Mouse (Mus musculus) fat pad, adult 2 months (tissue): ENCODE results near the gene L3mbtl3.

Source experiments
- DNase-seq: peaks from one replicate; pipeline ENCODE4 v3.0.0-alpha.2; 2011; ENCODE audit warnings: low read depth, low spot score; ENCODE audit errors: extremely low read depth

L3mbtl3 gene

DNA sequence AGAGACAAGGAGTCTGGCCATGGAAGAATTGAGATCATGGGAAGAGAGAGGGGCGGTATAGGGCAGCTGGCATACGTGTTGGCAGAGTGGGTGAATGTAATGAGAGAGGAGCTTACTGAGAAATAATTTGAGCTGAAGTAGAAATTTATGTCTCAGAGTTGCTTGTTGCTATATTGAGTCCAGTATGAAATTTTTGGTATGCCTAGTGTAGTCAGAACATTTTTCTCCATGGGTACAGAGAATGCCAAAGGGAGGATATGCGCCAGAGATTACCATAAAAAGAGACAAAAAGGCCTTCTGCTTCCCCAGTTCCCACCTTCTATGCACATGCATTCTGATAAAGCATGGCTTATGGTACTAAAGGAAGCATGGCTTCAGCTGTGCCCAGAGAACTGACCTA lies 132.6 kb downstream of the L3mbtl3 start:
- no peak for DNase-seq

DNA sequence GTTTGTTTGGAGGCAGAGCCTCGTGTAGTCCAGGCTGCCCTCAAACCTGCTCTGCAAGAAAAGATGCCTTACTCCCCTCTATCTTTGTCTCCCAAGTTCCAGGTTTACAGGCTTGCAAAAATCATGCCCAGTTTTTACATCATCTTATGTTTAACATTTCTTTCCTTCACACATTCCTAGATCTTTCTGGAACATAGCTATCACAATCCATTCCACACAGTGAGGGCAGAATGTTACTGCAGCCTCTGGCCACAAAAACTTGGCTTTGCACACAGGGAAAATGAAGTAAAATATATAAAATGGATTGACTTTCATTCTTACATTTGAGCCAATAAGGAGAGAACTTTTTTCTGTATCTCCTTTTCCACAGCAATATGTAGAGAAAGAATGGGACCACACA lies 136.7 kb downstream of the L3mbtl3 start:
- no peak for DNase-seq

DNA sequence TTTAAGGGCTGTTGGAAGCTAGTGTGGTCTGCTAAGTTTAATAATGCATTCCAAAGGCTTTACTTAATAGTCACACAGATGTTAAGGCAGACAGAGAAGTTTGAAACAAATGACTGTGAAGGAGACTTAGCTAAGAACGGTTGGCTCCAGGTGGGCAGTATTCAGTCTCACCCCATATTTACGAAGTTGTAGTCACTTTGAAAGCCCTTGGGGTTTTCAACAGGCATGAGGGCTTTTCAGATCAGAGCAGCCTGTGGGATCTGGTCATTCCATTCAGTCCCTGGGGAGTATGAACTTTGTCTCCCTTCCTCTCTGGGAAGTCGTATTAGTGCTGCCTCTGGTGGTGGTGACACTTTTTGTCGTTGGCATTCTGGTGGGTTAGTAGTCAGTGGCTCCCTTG lies 137.2 kb downstream of the L3mbtl3 start:
- no peak for DNase-seq

DNA sequence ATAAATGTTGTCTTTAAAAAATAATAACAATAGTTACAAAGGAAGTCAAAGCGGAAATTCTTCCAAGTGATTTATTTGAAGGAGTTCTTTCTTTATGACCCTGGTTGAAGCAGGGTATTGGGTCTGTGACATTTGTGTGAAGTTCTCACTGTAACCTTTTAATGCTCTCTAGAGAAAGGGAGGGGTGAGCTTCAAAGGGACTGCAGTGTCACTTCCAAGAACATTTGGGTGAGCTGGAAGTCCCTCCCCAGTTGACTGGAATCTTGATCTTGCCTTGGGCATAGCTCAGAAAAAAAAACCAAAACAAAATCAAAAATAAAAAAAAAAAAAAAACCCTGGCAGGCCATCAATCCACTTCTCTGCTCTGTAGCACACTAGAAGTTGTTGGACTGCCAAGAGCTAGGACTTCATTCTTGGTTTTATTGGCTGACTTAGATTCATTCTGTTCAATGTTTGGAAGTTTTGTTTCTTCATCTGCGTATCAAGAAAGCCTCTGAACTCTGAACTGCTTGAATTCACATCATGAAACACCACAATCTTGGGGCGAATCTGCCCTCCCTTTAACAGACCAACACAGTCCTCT lies 143.6 kb downstream of the L3mbtl3 start:
- no peak for DNase-seq

DNA sequence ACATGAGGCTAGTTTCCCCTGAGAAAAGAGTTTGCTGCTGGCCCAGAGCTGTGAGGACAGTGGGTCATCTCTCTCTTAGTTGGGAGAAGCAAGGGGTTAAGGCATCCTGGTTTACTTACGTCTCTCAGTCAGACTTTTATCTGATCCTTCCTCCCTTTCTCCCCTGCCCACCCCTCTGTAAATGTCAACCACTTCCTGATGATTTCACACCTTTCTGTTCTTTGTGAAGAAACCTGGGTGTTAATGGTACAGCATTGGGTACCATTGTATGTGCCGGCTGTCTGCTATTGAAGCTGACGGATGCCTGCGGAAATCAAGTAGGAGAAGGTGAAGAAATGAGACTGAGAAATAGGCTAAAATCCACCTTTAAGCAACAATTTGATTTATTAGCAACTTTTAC lies 146.3 kb downstream of the L3mbtl3 start, which contains the start of gene Samd3:
Gene Samd3, plus strand, starts transcription at position 220 of the 400 bp plus-strand sequence.
- no peak for DNase-seq

DNA sequence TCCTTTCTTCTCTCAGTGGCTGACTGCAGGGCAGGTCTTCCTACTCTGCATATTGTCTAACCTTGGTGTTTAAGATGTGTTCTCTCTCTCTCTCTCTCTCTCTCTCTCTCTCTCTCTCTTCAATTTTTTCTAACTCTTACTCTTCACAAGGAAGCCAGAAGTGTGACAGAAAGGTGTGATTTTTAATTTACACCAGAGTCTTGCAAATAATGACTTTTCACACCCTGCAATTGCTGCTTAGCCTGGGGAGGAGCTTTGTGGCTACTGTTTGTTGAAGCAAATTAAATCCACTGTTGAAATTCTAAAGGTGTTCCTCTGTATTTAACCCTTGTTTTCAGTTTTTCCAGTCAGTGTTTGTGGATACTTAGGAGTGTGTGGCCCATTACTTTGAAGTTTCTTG lies 147.6 kb downstream of the L3mbtl3 start:
- no peak for DNase-seq

DNA sequence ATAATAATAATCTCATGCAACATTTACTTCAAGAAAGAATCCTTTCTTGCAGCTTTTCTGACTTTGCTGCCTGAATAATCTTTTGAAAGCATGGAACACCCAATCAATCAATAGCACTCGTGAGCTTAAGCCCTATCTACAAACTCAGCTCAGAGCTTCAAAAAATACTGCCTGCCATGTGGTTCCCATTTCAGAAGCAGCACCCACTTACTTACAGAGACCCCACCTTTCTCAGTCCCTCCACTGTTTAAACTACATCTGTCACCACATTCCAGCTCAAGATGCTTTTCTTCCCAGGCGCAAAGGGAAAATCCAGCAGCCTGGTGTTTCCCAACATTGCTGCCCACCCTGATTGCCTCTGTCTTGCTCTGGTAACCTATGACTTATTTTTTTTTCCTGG lies 149.0 kb downstream of the L3mbtl3 start:
- DNase-seq, result no peak

DNA sequence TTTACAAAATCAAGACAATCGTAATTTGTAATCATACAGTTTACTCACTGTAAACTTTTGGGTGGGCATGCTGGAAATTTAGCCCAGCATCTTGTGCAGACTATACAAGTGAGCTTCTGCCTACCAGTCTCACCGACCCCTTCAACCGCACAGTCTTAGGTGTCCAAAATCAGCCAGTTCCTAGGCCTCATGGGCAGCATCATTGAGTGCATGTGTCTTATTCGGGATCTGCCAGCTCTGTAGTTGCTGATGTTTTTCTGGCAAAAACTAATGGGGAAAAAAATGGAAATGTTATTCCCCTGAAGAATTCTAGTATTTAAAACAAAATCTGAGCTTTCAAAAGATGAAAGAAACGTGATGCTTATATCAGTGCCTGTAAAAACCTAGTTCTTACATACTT lies 149.5 kb downstream of the L3mbtl3 start:
- DNase-seq, result no peak
